Mouse (Mus musculus): ENCODE data around the gene Camsap2. TPM values are rescaled to one million over a fixed set of nuclear protein-coding genes. Genes with fewer than 3 reads are reported as not detected.

Camsap2 gene
- total RNA-seq, 1 experiment from 2014 or later = 39.4 TPM

DNA sequence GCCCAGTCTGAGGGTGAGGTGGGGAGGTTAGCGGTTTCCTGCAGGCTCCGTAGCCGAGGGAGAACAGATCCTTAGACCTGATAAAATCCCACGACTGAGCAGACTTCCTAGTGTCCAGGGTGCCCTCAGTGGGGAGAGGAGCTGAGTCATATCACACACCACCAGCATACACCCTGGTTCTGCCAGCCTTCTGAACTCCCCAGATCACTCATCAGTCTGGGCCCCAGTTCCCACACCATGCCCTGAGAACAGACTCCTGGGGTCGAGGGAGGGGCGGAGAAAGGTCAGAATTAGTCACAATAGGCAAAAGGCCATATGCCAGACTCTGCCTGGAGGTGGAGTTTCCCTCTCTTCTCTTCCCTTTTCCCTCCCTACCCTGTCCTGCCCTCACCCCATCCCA, 90.7 kb downstream of the Camsap2 start:
- no peak for DNase-seq

DNA sequence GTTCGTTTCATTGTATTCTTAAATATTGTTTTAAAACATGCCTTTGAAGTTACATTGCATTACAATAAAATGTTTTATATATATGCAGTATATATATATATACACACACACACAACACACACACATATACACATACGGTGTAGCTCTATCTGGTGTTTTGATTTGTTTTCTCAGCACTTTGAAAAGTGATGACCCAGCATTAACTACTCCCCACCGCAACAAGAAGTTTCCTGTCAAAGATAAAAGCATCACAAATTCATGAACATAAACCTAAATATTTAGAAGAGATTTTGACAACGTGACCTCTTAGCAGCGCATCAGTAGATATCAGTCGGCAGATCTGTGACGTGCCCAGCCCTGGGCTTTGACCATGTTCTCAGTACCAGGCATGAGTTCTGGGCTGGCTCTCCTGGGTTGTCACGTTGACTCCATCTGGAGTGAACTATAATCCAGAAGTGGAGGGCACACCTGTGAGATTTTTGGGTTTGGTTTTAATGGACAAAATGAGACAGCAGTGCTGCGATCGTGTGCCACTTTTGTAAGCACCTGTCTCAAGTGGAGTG, 91.3 kb downstream of the Camsap2 start:
- DNase-seq = no peak

- no peak for DNase-seq
Measured at GRCm38 (mm10) chr1:136253472-136253871, 92.4 kb downstream of the Camsap2 start.

GRCm38 (mm10) chr1:136249662-136250061, 96.2 kb downstream of the Camsap2 start:
- no peak for DNase-seq

GRCm38 (mm10) chr1:136247393-136247792, 98.5 kb downstream of the Camsap2 start:
- no peak for DNase-seq

DNA sequence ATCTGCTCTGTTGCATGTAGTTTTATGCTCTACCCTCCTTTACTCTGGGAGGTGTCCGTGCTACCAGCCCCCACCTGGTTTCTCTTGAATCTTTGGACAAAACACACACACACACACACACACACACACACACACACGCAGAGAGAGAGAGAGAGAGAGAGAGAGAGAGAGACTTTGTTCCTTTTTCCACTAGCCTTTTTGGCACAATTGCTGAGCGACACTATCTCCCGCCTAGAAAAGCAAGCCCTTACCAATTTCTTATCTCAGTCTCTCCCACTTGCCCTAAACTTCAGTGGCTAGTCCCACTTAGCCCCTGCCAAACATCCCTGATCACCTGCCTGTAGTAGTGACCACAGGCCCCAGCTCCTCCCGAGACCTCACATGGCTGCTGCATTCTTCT, 101.4 kb downstream of the Camsap2 start:
- no peak for DNase-seq

DNA sequence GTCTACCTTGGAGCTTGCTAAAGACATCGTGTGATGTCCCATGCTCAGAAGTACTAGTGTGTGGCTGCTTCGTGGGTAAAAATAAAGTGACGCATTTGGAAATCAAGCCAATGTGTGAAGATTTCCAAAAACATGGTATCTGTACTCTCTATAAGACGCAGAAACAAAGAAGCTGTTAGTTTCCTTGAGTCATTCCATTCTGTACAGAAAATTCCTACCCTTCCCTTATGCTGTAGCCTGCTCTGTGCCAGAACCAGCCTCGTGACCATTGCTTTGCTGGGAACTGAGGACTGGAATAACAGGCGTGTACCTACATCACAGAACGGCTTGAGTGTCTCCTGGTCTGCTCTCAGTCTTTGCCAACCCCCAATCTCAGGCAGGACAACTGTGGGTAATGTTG, 104.1 kb downstream of the Camsap2 start:
- no peak for DNase-seq

DNA sequence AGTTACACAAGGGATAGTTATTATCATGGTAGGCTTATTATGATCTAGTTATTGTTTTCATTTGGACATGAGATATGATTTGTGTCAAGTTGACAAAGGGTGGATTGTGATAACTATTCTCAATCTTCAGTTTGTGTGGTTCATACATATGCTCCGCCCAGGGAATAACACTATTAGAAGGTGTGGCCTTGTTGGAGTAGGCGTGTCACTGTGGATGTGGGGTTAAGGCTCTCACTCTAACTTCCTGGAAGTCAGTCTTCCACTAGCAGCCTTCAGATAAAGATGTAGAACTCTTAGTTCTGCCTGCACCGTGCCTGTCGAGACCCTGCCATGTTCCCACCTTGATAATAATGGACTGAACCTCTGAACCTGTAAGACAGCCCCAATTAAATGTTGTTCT, 107.4 kb downstream of the Camsap2 start:
- DNase-seq = no peak

GRCm38 (mm10) chr1:136234595-136235092, 111.3 kb downstream of the Camsap2 start:
- no peak for DNase-seq

- peak; percentile 30 for DNase-seq
Measured at GRCm38 (mm10) chr1:136233892-136234594, 111.9 kb downstream of the Camsap2 start, which contains the start of gene Inava. Gene Inava (minus strand): TSS chr1:136234264.

DNA sequence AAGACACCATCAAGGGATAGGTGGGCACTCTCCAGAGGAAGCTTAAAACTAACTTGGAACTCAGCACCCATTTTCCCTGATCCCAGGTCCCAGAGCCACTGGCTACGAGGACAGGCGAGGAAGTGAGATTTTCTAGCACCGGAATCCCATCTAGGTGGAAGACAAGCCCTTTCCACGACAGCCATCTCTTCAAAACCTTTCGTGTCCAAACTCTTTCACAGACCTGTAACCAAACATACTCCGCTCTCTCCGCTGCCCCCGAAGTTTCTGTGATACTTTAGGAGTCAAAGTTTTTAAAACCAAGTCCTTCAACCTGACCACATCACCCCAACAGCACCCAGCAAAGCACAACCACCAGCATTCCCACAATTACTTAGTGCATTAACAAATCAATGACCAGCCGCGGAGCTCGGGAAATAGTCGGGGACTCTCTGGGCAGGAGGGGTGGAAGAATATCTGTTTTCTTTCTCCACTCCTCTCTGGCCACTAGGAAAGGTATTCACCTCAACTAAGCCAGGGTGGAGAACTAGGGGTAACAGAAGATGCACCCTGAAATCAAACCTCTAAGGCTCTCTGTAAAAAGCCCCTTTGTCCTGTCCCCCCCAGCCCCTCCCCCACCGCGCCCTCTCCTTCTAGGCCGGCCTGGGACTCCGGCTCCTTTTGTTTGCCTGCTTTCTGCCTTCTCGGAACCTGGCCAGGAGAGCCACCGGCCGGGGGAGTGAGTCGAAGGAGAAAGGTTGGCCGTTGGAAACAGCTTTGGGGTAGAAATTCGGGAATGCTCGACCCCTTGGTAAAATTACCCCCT, 112.7 kb downstream of the Camsap2 start:
- DNase-seq = no peak

GRCm38 (mm10) chr1:136232285-136232926, 113.5 kb downstream of the Camsap2 start:
- DNase-seq = no peak

- no peak for DNase-seq
Measured at GRCm38 (mm10) chr1:136231596-136231995, 114.3 kb downstream of the Camsap2 start.

DNA sequence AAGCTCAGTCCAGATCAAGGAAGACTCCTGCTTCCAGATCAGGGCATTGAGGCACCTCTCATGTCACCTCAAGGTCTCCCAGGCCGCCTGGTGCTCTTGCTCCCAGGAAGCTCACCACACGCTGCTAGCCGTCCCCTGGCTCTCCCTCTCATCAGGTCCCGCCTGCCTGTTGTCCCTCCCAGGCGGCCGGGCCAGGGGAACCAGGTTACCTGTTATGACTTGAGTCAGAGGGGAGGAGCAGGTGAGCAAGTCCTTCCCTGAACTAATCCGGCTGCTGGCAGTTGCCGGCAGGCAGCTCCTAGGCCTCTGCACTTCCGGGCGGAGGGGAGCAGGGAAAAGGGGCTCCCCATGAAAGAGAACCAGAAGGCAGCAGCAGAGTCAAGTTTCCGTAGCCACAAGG, 115.7 kb downstream of the Camsap2 start:
- no peak for DNase-seq

DNA sequence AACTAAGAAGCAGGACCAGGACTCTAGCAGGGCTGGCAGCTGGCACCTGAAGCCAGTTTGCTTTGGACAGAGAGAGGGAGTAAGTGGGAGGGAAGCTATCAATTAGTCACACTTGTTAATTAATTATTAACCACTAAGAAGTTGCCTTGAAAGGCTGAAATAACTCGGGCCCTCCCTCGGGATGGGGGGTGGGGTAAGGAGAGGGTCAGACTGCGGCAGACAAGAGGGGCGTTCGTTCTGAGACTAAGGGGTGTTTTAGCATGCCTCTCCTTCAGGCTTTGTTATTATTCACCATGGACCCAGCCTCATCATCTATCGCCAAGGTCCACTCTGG, 116.9 kb downstream of the Camsap2 start:
- DNase-seq = no peak

DNA sequence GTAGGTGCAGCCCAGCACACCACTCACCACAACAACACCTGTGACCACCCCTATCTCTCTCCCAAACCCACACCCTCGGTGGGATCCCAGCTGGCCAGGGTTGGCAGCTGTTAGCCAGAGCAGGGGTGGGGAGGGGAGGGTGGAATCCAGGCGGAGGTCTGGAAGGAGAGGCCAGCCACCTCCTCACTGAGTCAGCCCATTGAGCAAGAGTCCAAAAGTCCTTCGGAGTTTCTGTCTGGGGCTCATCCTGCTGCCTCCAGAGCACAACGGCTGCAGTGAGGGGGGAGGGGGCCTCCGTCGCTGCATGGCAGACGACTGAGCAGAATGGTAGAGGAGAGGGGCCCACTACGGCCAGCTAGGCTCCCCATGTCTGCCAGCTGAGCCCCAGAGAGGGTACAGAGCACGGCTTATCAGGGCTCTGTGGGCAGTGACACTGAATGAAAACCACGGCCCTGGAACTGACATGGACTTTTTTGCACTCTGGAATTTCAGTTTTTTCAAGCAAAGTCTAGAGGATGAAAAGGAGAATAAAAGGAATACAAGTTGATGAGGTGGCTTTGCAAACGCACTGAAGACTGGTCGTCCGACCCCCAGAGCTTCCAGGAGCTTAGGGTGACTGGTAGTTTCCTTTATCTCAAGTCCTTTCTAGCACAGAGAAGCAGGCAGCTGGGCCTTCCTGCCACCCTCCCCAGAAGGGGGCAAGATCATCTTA, 117.4 kb downstream of the Camsap2 start:
- DNase-seq = peak; percentile 62

- peak; percentile 81 for DNase-seq
Measured at GRCm38 (mm10) chr1:136227870-136228269, 118.0 kb downstream of the Camsap2 start.

DNA sequence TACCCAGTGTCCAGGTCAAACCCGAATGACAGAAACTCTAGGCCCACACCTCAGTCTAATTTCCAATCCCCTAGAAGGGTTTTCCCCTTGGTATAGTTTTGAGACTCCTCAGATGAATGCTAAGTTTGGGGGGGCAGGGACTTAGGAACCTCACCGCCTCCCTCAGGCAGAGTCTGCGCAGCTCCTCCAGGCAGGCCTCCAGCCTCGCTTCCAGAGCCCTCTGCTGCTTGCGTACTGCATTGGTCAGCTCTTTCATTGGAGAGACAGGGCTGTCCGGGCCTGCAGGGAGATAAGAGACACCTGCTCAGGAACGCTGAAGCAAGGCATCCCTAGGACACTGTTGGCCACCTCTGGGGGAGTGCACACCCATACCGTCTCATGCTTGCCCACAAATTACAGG, 119.3 kb downstream of the Camsap2 start:
- DNase-seq = no peak

DNA sequence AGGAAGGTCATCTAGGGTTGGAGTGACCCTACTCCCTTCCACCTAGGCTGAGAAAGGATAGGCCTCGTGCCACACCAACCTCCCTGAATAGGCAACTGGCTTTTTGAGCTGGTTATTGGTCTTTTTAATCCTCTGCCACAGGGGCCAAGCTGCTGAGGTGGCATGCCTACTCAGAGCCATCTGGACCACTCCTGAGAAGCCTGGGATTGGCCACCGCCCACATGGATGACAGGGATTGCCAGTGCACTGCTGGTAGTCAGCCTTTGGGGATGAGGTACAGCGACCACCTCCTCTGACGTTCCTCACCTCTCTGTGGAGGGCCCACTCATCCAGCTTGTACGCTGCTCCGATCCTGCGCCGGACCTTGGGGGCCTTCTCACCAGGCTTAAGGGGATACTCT, 120.1 kb downstream of the Camsap2 start:
- no peak for DNase-seq

- DNase-seq = no peak
Measured at GRCm38 (mm10) chr1:136223758-136224342, 122.1 kb downstream of the Camsap2 start.

- DNase-seq = no peak
Measured at GRCm38 (mm10) chr1:136222386-136222785, 123.5 kb downstream of the Camsap2 start.
